Mouse (Mus musculus) embryonic facial prominence, embryonic 13.5 days (tissue): ENCODE results near the gene Traip. TPM values are rescaled to one million over a fixed set of nuclear protein-coding genes. Genes with fewer than 3 reads are reported as not detected.
"Not testable (repeated sequence)": the region's sequence is repeated elsewhere in the genome, so short reads cannot be mapped to it uniquely, and the experiment has no call there.

Experiments
- ATAC-seq: fragments of 200-750 bp; cut with Nextera tagmentation; 2 replicates; pipeline ENCODE4 v1.8.0; 2017; ENCODE audit warnings: low read depth; ENCODE audit not compliant: insufficient number of reproducible peaks, insufficient read depth, low FRiP score, low TSS enrichment
- H3K27ac ChIP-seq: fragments of 300-500 bp; sonication (generic); 2 replicates; pipeline ENCODE4 v1.5.1; 2015; ENCODE audit warnings: moderate library complexity, mild to moderate bottlenecking, inconsistent platforms
- H3K27me3 ChIP-seq: fragments of 300-500 bp; sonication (generic); 2 replicates; pipeline ENCODE4 v1.6.1; 2015; ENCODE audit warnings: mild to moderate bottlenecking, inconsistent platforms
- H3K36me3 ChIP-seq: fragments of 300-500 bp; sonication (generic); 2 replicates; pipeline ENCODE4 v1.6.1; 2015; ENCODE audit warnings: mild to moderate bottlenecking, inconsistent platforms
- H3K4me1 ChIP-seq: fragments of 300-500 bp; sonication (generic); 2 replicates; pipeline ENCODE4 v1.6.1; 2015; ENCODE audit warnings: inconsistent platforms
- H3K4me2 ChIP-seq: fragments of 300-500 bp; sonication (generic); 2 replicates; pipeline ENCODE4 v1.6.1; 2015; ENCODE audit warnings: moderate library complexity, mild to moderate bottlenecking, inconsistent platforms
- H3K4me3 ChIP-seq: fragments of 300-500 bp; sonication (generic); 2 replicates; pipeline ENCODE4 v1.5.1; 2015; ENCODE audit warnings: mild to moderate bottlenecking, inconsistent platforms
- H3K9ac ChIP-seq: fragments of 300-500 bp; sonication (generic); 2 replicates; pipeline ENCODE4 v1.6.1; 2015; ENCODE audit warnings: mild to moderate bottlenecking, inconsistent platforms
- H3K9me3 ChIP-seq: fragments of 300-500 bp; sonication (generic); 2 replicates; pipeline ENCODE4 v1.6.1; 2016; ENCODE audit warnings: inconsistent platforms
- WGBS: fragments of 180-500 bp; shearing (Covaris S2); methylation state at CpG from one replicate; pipeline ENCODE4 v1.1.7; 2015; ENCODE audit warnings: mixed read lengths; 5-methylcytosine and 5-hydroxymethylcytosine counted together
- polyA plus RNA-seq: library from polyadenylated mRNA; unstranded; fragments of >200 nt; fragmentation: Nextera tagmentation; extraction: Ambion mirVana; gene quantifications from 2 replicates; pipeline ENCODE4 v1.2.1, GENCODE M21; 2015

Gene Traip
- polyA plus RNA-seq, 1 experiment from 2014 or later: 29.0 TPM

GRCm38 (mm10) chr9:108013577-108013976 is 63.6 kb downstream of the Traip start:
- 89% methylated on average over 2 of the region's 2 CpGs for WGBS
- not testable (repeated sequence) for H3K4me2 ChIP-seq, H3K9me3 ChIP-seq, H3K27me3 ChIP-seq, H3K4me3 ChIP-seq, H3K9ac ChIP-seq, ATAC-seq, H3K4me1 ChIP-seq, H3K27ac ChIP-seq
- H3K36me3 ChIP-seq: peaks cover 17% of the 10 kb centered on the region

GRCm38 (mm10) chr9:108017127-108017526 is 67.2 kb downstream of the Traip start:
- H3K36me3 ChIP-seq: peaks cover 17% of the 10 kb centered on the region
- 83% methylated on average over 3 of the region's 3 CpGs for WGBS
- no peaks in the 10 kb centered on the region; the same call in 1 of the 2 replicates for H3K4me1 ChIP-seq

GRCm38 (mm10) chr9:108020741-108021140 is 70.8 kb downstream of the Traip start:
- Histone ChIP-seq H3K4me3 (no peak overlapping the region), H3K9ac (no peak overlapping the region), H3K9me3 (no peaks in the 10 kb centered on the region), H3K27ac (no peak overlapping the region), H3K36me3 (peaks cover 22% of the 10 kb centered on the region), H3K27me3 (no peaks in the 10 kb centered on the region), H3K4me2 (no peak overlapping the region), H3K4me1 (no peaks in the 10 kb centered on the region; the same call in 1 of the 2 replicates)
- no peak for ATAC-seq
- 95% methylated on average over 1 of the region's 1 CpGs for WGBS

More at GRCm38 (mm10) chr9:108017127-108017526, 67.2 kb downstream of the Traip start:
- H3K9ac ChIP-seq: no peak overlapping the region
- no peak overlapping the region for H3K4me2 ChIP-seq
- no peak overlapping the region for H3K27ac ChIP-seq
- H3K9me3 ChIP-seq: no peaks in the 10 kb centered on the region
- no peaks in the 10 kb centered on the region for H3K27me3 ChIP-seq
- H3K4me3 ChIP-seq: no peak overlapping the region
- no peak for ATAC-seq

Other genes starting within 250 kb of the Traip start
- 37.7 and 44.0 TPM in 2 replicates for gene Sema3f, start 239.7 kb upstream of the Traip start, polyA plus RNA-seq
- gene Rbm5, start 179.1 kb upstream of the Traip start, polyA plus RNA-seq: 262 and 274 TPM in 2 replicates
- gene Rbm6, start 76.9 kb upstream of the Traip start, polyA plus RNA-seq: 102 and 108 TPM in 2 replicates
- gene Mon1a, start 62.0 kb upstream of the Traip start, polyA plus RNA-seq: 14.7 and 14.9 TPM in 2 replicates
- gene Mst1r, start 43.3 kb upstream of the Traip start, polyA plus RNA-seq: 5.1 and 6.3 TPM in 2 replicates
- not detected in 2 replicates for gene Actl11, start 21.7 kb upstream of the Traip start, polyA plus RNA-seq
- gene Camkv, start 14.5 kb upstream of the Traip start, polyA plus RNA-seq: 9.1 and 9.7 TPM in 2 replicates
- gene Uba7, start 25.4 kb downstream of the Traip start, polyA plus RNA-seq: 25.7 and 28.1 TPM in 2 replicates
- 7.2 and 9.9 TPM in 2 replicates for gene Gm20661, start 32.9 kb downstream of the Traip start, polyA plus RNA-seq
- 79.2 and 86.1 TPM in 2 replicates for gene Inka1, start 35.7 kb downstream of the Traip start, polyA plus RNA-seq
- 13.0 and 14.5 TPM in 2 replicates for gene Cdhr4, start 42.4 kb downstream of the Traip start, polyA plus RNA-seq
- gene Gm20662, start 46.2 kb downstream of the Traip start, polyA plus RNA-seq: 0.58 and 1.3 TPM in 2 replicates
- gene Ip6k1, start 52.4 kb downstream of the Traip start, polyA plus RNA-seq: 71.4 and 71.9 TPM in 2 replicates
- gene Gmppb, start 99.1 kb downstream of the Traip start, polyA plus RNA-seq: 27.4 and 31.5 TPM in 2 replicates
- gene Amigo3, start 103.0 kb downstream of the Traip start, polyA plus RNA-seq: 3.4 and 3.7 TPM in 2 replicates
- 0.38 and 1.0 TPM in 2 replicates for gene Mst1, start 130.3 kb downstream of the Traip start, polyA plus RNA-seq
- gene Rnf123, start 133.2 kb downstream of the Traip start, polyA plus RNA-seq: 31.2 and 36.2 TPM in 2 replicates
- 40.8 and 45.6 TPM in 2 replicates for gene Apeh, start 144.5 kb downstream of the Traip start, polyA plus RNA-seq
- 0.63 and 0.69 TPM in 2 replicates for gene Bsn, start 240.2 kb downstream of the Traip start, polyA plus RNA-seq